Mouse (Mus musculus): ENCODE data around the gene Sparcl1. TPM values are rescaled to one million over a fixed set of nuclear protein-coding genes. Genes with fewer than 3 reads are reported as not detected.

The Sparcl1 gene
- polyA plus RNA-seq, 1 experiment: not detected

DNA sequence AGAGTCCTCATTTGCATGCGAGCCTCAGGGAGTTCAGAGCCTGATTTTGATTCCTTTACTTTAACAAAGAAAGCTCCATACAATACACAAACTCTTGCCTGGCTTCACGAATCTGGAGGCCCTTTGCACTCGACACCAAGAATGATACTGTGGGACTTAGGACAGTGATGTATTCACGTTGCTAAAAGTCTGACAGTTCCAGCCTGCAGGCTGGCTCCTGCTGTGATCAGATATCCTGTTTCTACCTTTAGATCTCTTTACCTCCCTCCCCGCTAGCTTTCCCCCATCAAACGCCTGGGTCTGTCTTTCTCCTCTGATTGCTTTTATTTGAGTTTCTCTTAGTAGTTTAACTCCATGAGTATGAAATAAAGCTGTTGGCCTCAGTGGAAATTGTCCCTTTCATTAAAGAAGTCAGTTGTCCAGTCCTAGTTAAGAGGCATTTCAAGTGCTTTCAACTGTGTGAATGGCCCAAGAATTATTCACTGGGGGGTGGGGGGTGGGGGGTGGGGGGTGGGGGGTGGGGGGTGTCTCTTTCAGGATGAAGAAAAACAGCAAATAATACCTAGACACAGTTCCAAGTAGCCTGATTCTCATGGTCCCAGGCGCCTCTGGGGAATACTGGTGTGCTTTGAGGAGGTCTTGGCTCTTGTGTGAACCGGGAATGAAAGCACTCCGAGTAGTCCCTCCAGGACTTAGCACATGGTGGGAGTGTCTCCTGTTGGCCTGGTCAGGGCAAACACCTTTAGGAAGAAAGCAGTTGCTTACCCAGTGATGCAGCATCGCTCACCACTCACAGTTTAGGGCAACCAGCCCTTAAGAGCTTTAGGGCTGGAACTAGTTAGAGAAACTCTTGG, 11.6 kb downstream of the Sparcl1 start:
- no peaks in the 10 kb centered on the region for H3K36me3 ChIP-seq (ENCODE audit: control insufficient read depth)
- no peak for TF ChIP-seq GATA1 (IDR thresholded peaks at IDR 0.05; ENCODE audit: low read length)
- TF ChIP-seq TAL1 (IDR thresholded peaks at IDR 0.05; ENCODE audit: low read length): no peak
- no peaks in the 10 kb centered on the region for H3K27me3 ChIP-seq (ENCODE audit: control insufficient read depth)
- no peaks in the 10 kb centered on the region for H3K9me3 ChIP-seq (ENCODE audit: control insufficient read depth, low read length)
- no peak overlapping the region for H3K4me3 ChIP-seq (replicated peaks)
- no peaks in the 10 kb centered on the region for H3K4me1 ChIP-seq (ENCODE audit: control insufficient read depth)

DNA sequence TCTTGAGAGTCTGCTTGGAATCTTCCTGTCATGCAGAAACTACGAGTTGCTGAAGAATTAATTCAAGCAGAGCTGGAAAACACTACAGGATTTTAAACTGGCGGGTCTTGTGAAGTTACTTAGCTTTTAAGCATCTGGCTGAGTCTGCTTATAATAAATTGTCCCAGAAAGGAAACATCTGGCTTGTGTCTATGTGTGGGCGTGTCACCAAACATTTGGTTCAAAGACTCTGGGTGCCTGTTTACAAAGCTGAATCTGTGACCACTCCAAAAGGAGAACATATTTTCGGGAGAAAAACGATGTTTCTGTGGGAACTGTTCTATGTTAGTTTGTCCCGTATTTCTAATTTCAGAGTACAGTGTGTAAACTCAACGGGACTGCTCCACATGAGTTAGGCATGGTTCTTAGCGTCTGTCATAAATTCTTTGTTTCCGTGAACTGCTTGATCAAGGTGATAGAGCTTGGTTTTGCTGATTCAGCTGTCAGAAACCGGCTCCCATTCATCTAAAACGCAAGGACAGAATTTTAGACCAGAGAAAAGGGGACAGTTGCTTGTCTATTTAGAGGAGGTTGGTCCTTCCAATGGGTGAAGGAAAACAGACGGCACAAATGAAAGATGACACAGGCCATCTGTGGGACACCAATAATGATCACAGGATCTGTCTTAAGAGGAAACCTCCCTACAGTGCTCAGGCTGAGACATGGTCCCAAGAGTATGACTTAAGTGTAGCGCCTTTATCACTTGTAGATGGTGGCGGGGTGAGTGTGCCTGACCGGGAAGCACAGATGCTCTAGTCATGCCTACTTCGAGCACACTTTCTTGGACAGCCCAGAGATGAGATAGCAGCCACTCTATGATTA, 17.2 kb downstream of the Sparcl1 start:
- Histone ChIP-seq H3K27me3 (ENCODE audit: control insufficient read depth) (no peaks in the 10 kb centered on the region), H3K4me3 (replicated peaks) (no peak overlapping the region), H3K36me3 (ENCODE audit: control insufficient read depth) (no peaks in the 10 kb centered on the region), H3K9me3 (ENCODE audit: control insufficient read depth, low read length) (no peaks in the 10 kb centered on the region), H3K4me1 (ENCODE audit: control insufficient read depth) (no peaks in the 10 kb centered on the region)
- TF ChIP-seq TAL1 (IDR thresholded peaks at IDR 0.05; ENCODE audit: low read length) (no peak), GATA1 (IDR thresholded peaks at IDR 0.05; ENCODE audit: low read length) (no peak)

DNA sequence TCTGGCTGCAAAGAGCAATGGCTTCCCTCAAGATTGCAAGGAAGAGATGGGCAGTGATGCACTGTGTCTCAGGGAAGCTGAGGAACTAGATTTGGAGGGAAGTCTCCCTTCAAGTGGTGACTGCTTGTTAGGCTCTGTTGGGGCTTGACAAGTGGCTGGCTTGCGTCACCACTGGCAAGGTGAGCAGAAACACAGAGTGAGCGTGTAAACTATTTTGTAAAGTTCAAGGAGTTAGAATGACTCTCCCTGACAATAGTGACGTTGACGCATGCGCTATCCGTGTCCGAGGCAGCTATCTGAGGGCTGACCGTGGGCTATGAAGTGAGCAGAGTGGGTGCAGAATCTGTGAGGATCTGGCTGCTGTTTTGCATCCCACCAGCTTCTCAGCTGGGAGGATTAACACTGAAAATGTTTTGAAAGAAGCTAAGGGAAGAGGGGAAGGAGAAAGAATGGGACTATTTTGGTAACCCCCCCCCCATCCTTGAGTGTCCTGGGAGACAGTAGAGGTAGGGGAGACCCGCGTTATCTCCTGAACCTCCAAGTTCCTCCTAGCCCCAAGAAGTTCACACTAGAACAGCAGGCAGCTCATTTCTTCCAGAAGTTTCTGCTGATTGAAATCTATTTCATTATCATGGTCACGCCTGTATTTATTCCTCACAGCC, 18.0 kb downstream of the Sparcl1 start:
- Histone ChIP-seq H3K4me1 (ENCODE audit: control insufficient read depth) (no peaks in the 10 kb centered on the region), H3K4me3 (replicated peaks) (no peak overlapping the region), H3K9me3 (ENCODE audit: control insufficient read depth, low read length) (no peaks in the 10 kb centered on the region), H3K36me3 (ENCODE audit: control insufficient read depth) (no peaks in the 10 kb centered on the region), H3K27me3 (ENCODE audit: control insufficient read depth) (no peaks in the 10 kb centered on the region)
- no peak for TF ChIP-seq GATA1 (IDR thresholded peaks at IDR 0.05; ENCODE audit: low read length)
- no peak for TF ChIP-seq TAL1 (IDR thresholded peaks at IDR 0.05; ENCODE audit: low read length)

DNA sequence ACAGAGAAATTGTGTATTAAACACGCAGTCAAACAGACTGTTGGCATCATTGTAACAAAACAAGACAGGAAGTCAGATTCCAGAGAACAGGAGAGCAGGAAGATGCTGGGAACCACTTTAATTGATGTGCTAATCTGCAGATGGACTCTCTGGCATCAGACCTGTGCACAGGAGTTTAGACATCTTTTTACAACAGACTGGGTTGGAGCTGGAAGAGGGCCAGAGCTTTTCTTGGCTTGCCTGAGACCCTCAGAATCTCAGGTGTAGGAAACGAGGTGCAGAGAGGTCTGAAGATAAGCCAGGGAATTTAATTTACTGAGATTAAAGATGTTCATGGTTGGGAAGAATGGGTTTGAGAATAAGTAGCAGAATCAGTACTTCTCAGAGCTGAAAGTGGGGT, 23.8 kb downstream of the Sparcl1 start:
- Histone ChIP-seq H3K4me3 (replicated peaks) (no peak overlapping the region), H3K9me3 (ENCODE audit: control insufficient read depth, low read length) (no peaks in the 10 kb centered on the region), H3K36me3 (ENCODE audit: control insufficient read depth) (no peaks in the 10 kb centered on the region), H3K27me3 (ENCODE audit: control insufficient read depth) (no peaks in the 10 kb centered on the region), H3K4me1 (ENCODE audit: control insufficient read depth) (no peaks in the 10 kb centered on the region)
- TF ChIP-seq GATA1 (IDR thresholded peaks at IDR 0.05; ENCODE audit: low read length): no peak
- TF ChIP-seq TAL1 (IDR thresholded peaks at IDR 0.05; ENCODE audit: low read length): no peak

DNA sequence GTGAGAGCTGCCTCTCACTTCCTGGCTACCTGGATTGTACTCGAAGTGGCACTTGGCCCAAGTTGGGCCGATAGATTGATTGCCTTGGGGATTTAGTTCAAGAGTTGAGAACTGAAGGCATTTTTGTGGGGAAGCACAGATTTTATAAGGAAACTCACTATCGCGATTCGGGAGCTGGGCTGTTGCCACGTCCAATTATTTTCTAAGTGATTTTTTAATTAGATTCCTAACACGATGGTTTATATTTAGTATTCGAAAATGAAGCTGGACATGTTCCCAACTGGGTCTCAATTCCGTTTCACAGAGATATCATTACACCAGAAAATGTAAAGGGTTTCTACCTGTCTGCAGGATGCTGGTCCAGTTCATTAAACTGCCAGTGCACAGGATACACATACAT, 28.2 kb downstream of the Sparcl1 start:
- no peaks in the 10 kb centered on the region for H3K4me1 ChIP-seq (ENCODE audit: control insufficient read depth)
- H3K36me3 ChIP-seq (ENCODE audit: control insufficient read depth): no peaks in the 10 kb centered on the region
- H3K27me3 ChIP-seq (ENCODE audit: control insufficient read depth): peaks cover under 1% of the 10 kb centered on the region
- H3K4me3 ChIP-seq (replicated peaks): no peak overlapping the region
- TF ChIP-seq GATA1 (IDR thresholded peaks at IDR 0.05; ENCODE audit: low read length) (no peak), TAL1 (IDR thresholded peaks at IDR 0.05; ENCODE audit: low read length) (no peak)
- no peaks in the 10 kb centered on the region for H3K9me3 ChIP-seq (ENCODE audit: control insufficient read depth, low read length)

DNA sequence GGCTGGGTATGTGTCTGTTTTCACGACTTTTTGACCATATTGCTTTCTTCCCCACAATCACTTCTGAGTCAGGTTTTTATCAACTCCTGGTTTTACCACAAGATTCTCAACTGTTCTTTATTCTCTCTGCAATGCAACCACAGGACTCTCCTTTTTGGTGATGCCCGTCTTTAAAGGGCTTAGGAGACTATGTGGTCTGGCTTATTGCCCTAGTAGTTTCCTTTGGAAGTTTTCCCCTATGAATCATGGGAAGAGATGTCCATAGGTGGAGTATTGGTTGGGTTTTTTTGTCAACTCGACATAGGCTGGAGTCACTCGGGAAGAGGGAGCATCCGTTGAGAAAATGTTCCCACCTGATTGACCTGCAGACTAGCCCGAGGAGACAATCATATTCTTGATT, 32.8 kb downstream of the Sparcl1 start:
- Histone ChIP-seq H3K27me3 (ENCODE audit: control insufficient read depth) (peaks cover 28% of the 10 kb centered on the region), H3K36me3 (ENCODE audit: control insufficient read depth) (no peaks in the 10 kb centered on the region), H3K9me3 (ENCODE audit: control insufficient read depth, low read length) (no peaks in the 10 kb centered on the region), H3K4me1 (ENCODE audit: control insufficient read depth) (no peaks in the 10 kb centered on the region), H3K4me3 (replicated peaks) (no peak overlapping the region)
- TF ChIP-seq GATA1 (IDR thresholded peaks at IDR 0.05; ENCODE audit: low read length) (no peak), TAL1 (IDR thresholded peaks at IDR 0.05; ENCODE audit: low read length) (no peak)

DNA sequence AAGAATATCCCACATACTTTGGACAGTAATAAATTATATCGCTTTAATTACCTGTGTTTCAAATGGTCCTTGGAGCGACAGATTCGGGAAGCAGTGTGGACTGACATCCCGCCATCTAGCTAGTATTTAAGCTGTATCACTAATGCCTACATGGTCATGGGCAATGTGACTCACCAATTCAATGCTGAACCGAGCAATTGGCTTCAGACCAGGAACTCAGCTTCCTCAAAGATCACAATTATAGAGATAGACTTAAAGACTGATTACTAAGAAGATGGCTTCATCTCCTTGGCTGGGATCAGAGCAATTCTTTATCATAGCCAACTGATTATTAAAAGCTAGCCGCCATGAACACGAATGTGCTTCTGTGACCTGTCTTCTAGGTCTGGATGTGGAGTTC, 36.0 kb downstream of the Sparcl1 start, which contains the start of gene Gm17660:
TSS of gene Gm17660 (minus strand) at position 101 of the 400 bp plus-strand sequence.
- H3K27me3 ChIP-seq (ENCODE audit: control insufficient read depth): peaks cover 41% of the 10 kb centered on the region
- H3K4me1 ChIP-seq (ENCODE audit: control insufficient read depth): peaks cover 7% of the 10 kb centered on the region
- TF ChIP-seq GATA1 (IDR thresholded peaks at IDR 0.05; ENCODE audit: low read length): no peak
- no peak for TF ChIP-seq TAL1 (IDR thresholded peaks at IDR 0.05; ENCODE audit: low read length)
- no peaks in the 10 kb centered on the region for H3K36me3 ChIP-seq (ENCODE audit: control insufficient read depth)
- no peaks in the 10 kb centered on the region for H3K9me3 ChIP-seq (ENCODE audit: control insufficient read depth, low read length)
- H3K4me3 ChIP-seq (replicated peaks): no peak within 1 kb of the TSS

DNA sequence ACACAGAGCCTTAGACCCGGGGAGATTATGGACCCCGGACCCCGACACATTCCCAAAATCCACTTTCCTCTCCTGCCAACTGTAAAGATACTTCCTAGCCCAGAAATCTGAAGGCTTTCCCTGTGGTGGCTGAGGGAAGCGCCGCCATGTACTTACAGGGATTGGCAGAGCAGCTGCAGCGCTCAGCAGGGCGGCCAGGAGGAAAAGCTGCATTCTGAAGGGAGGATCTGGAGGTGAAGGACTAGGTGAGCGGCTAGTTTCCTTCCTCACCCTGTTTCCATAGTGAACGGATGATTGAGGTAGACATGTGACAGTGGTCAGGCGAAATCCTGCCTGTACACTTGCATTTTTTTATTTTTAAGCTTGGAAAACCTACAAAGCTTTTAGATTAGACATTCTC, 37.2 kb downstream of the Sparcl1 start:
- Histone ChIP-seq H3K4me1 (ENCODE audit: control insufficient read depth) (peaks cover 9% of the 10 kb centered on the region), H3K4me3 (replicated peaks) (no peak overlapping the region), H3K9me3 (ENCODE audit: control insufficient read depth, low read length) (no peaks in the 10 kb centered on the region), H3K27me3 (ENCODE audit: control insufficient read depth) (peaks cover 41% of the 10 kb centered on the region), H3K36me3 (ENCODE audit: control insufficient read depth) (no peaks in the 10 kb centered on the region)
- TF ChIP-seq GATA1 (IDR thresholded peaks at IDR 0.05; ENCODE audit: low read length): no peak
- TF ChIP-seq TAL1 (IDR thresholded peaks at IDR 0.05; ENCODE audit: low read length): no peak

DNA sequence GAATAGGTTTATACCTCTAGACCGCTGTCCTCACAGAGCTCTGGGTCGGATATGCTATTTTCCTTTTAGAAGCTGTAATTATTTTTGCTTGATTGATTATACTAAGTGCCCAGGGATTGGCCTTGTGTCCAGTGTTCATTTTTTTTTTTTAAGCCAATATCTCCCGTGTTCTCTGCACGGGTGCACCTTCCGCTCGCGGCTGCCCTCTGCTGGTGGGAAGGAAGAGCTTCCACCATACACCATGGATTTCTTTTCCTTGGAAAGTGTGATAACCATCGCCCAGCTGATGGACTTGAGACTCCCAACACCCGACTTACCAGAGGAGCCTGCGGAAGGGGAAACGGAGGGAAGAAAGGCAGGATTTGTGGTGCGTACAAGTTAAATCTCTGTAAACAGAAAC, 39.1 kb downstream of the Sparcl1 start:
- Histone ChIP-seq H3K4me1 (ENCODE audit: control insufficient read depth) (peaks cover 14% of the 10 kb centered on the region), H3K4me3 (replicated peaks) (no peak overlapping the region), H3K27me3 (ENCODE audit: control insufficient read depth) (peaks cover 32% of the 10 kb centered on the region), H3K36me3 (ENCODE audit: control insufficient read depth) (no peaks in the 10 kb centered on the region), H3K9me3 (ENCODE audit: control insufficient read depth, low read length) (no peaks in the 10 kb centered on the region)
- TF ChIP-seq TAL1 (IDR thresholded peaks at IDR 0.05; ENCODE audit: low read length) (no peak), GATA1 (IDR thresholded peaks at IDR 0.05; ENCODE audit: low read length) (no peak)

All from erythroblast, embryonic 14.5 days (primary cell).